In the genomic region with DNA sequence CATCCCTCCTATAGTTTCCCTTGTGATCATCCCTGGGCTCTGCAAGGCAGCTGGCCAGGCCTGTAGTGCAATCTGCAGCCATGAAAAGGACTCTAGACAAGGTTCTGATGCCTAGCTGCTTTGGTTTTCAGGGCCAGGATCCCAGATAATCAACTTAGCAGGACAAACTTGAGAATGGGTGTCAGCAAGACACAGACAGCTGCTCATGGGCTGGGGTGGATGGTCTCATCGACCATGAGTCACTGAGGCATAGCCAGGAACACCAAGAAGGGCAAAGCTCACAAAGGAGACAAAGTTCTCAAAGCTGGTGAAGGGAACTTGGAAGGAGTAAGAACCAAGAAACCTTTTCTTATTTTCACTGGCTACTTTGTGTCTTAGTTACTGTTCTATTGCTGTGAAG, we compare ENCODE assay signal across 21 mouse cellular contexts. TPM values are rescaled to one million over a fixed set of nuclear protein-coding genes. Genes with fewer than 3 reads are reported as not detected.
DNase-seq lines count a peak whose midpoint lies in the region; ATAC-seq and TF ChIP-seq lines count a peak whose summit lies in the region.
"Had no signal": no experiment of that assay in that cellular context is flagged by ENCODE, and none has a peak within 500 bp of the region (broad histone marks: within the 10 kb centered on the region; RNA-seq: fewer than 3 reads in every experiment).

No protein-coding gene starts in this region.

- no peak overlapping the region for H3K4me2 ChIP-seq in kidney, embryonic 14.5 days (replicated peaks; ENCODE audit: low read depth, low read length)
- no peak overlapping the region for H3K4me2 ChIP-seq in heart, embryonic 11.5 days
- H3K4me2 ChIP-seq: forebrain, embryonic 13.5 days had no signal

- H3K36me3 ChIP-seq in kidney, adult 2 months (ENCODE audit: control insufficient read depth, insufficient read depth, low read length), result no peaks in the 10 kb centered on the region
- H3K36me3 ChIP-seq in kidney, embryonic 14.5 days (ENCODE audit: control insufficient read depth, insufficient read depth, low read length), result peaks cover 3% of the 10 kb centered on the region; the same call in 1 of the 2 replicates
- no peaks in the 10 kb centered on the region for H3K36me3 ChIP-seq in heart, embryonic 11.5 days (ENCODE audit: control insufficient read depth, insufficient read depth, low read length)

- peaks cover under 1% of the 10 kb centered on the region; the same call in 1 of the 2 replicates for H3K9me3 ChIP-seq in kidney, embryonic 14.5 days (ENCODE audit: control insufficient read depth, low read length)
- H3K9me3 ChIP-seq in heart, embryonic 11.5 days (replicated peaks; ENCODE audit: control insufficient read depth, low read length), result no peaks in the 10 kb centered on the region
- H3K9me3 ChIP-seq: forebrain, embryonic 13.5 days; hindbrain, embryonic 10.5 days had no signal

- 44% methylated on average over 1 of the region's 1 CpGs for WGBS in kidney, adult 2 months
- 75% methylated on average over 1 of the region's 1 CpGs for WGBS in kidney, embryonic 14.5 days
- WGBS in heart, embryonic 11.5 days (ENCODE audit: insufficient replicate concordance), result 75% methylated on average over 1 of the region's 1 CpGs

- TF ChIP-seq CTCF in kidney, adult 2 months (conservative IDR thresholded peaks at IDR 0.05; ENCODE audit: insufficient read depth, insufficient read length, low read depth, low read length), result no peak

- no peaks in the 10 kb centered on the region for H3K27me3 ChIP-seq in kidney, adult 2 months (replicated peaks; ENCODE audit: control insufficient read depth, insufficient read depth, low read length)
- H3K27me3 ChIP-seq in kidney, embryonic 14.5 days (ENCODE audit: control insufficient read depth, insufficient read depth, low read length), result no peaks in the 10 kb centered on the region
- no peaks in the 10 kb centered on the region for H3K27me3 ChIP-seq in heart, embryonic 11.5 days (ENCODE audit: control insufficient read depth, insufficient read depth, low read length)
- H3K27me3 ChIP-seq: forebrain, embryonic 13.5 days had no signal

- no peak for ATAC-seq in kidney, embryonic 14.5 days (ENCODE audit: low FRiP score, low TSS enrichment)
- no peak for ATAC-seq in heart, embryonic 11.5 days (replicated peaks; ENCODE audit: insufficient number of reproducible peaks, low FRiP score, low TSS enrichment)
- ATAC-seq: forebrain, embryonic 13.5 days; hindbrain, postnatal 0 days had no signal

- H3K4me1 ChIP-seq in kidney, adult 2 months (ENCODE audit: control insufficient read depth, insufficient read depth, low read length), result peaks cover 15% of the 10 kb centered on the region; the same call in 1 of the 2 replicates
- peaks cover 19% of the 10 kb centered on the region for H3K4me1 ChIP-seq in kidney, embryonic 14.5 days (ENCODE audit: control insufficient read depth, insufficient read depth, low read length)
- H3K4me1 ChIP-seq in heart, embryonic 11.5 days (ENCODE audit: control insufficient read depth, insufficient read depth, low read length), result peaks cover 4% of the 10 kb centered on the region

- no peak for TF ChIP-seq POLR2A in kidney, adult 2 months (IDR thresholded peaks at IDR 0.05; ENCODE audit: low read depth, low read length)

- H3K9ac ChIP-seq in kidney, embryonic 14.5 days (ENCODE audit: low read depth, low read length), result no peak overlapping the region
- no peak overlapping the region for H3K9ac ChIP-seq in heart, embryonic 11.5 days (ENCODE audit: low read depth, low read length)
- H3K9ac ChIP-seq: forebrain, embryonic 13.5 days had no signal

- no peak overlapping the region for H3K4me3 ChIP-seq in kidney, adult 2 months (ENCODE audit: insufficient read depth, low read depth, low read length)
- no peak overlapping the region for H3K4me3 ChIP-seq in kidney, embryonic 14.5 days (ENCODE audit: low read length)
- H3K4me3 ChIP-seq in heart, embryonic 11.5 days (ENCODE audit: low read depth, low read length), result no peak overlapping the region
- H3K4me3 ChIP-seq: forebrain, embryonic 13.5 days; heart, adult 2 months; hindbrain, embryonic 10.5 days; layer of hippocampus, adult 2 months; megakaryocyte, embryonic 14.5 days had no signal

- DNase-seq in kidney, adult 2 months, result peak; percentile 91
- peak; percentile 21 for DNase-seq in NIH3T3 (ENCODE audit: low read depth)
- peak; percentile 67 to 72 for DNase-seq in kidney, adult 8-10 months
- DNase-seq in kidney, postnatal 36 days, result peak; percentile 70 to 76
- DNase-seq in right cerebral cortex, adult 2 months (ENCODE audit: low spot score in 2 of 2), result no peak
- no peak for DNase-seq in adrenal gland, postnatal 10 days
- DNase-seq: B cell, adult 2 months; cerebellum, adult 8-10 months; gastrocnemius, postnatal 14 days; heart, adult 2 months; lung, adult 18-20 months; midbrain, embryonic 14.5 days; spleen, adult 18-20 months; thymus, postnatal 25 days had no signal

- H3K27ac ChIP-seq in kidney, adult 2 months (ENCODE audit: insufficient read depth, low read depth, low read length), result peak overlapping the region; percentile 24
- no peak overlapping the region for H3K27ac ChIP-seq in kidney, embryonic 14.5 days (ENCODE audit: low read depth, low read length)
- H3K27ac ChIP-seq in heart, embryonic 11.5 days (ENCODE audit: low read depth, low read length), result no peak overlapping the region
- H3K27ac ChIP-seq: forebrain, embryonic 13.5 days; heart, adult 2 months; hindbrain, postnatal 0 days; layer of hippocampus, adult 2 months had no signal

RNA-seq across cellular contexts. Expression of a gene that starts 2.2 kb away (rescaled TPM):
- 6.6 and 7.5 TPM in 2 replicates for polyA plus RNA-seq in kidney, adult 2 months (2012; rRNA removed)
- 7.7 and 13.3 TPM in 2 replicates for polyA plus RNA-seq in kidney, embryonic 14.5 days (2014; fragmentation: Nextera tagmentation; extraction: Ambion mirVana)
- polyA plus RNA-seq in heart, embryonic 11.5 days (2014; fragmentation: Nextera tagmentation; extraction: Ambion mirVana), result 17.4 and 18.5 TPM in 2 replicates
- total RNA-seq in adrenal gland, postnatal 10 days (2021), result 10 to 100 TPM in 1 of 2 experiments, 1 to 10 TPM in 1; 5.5 to 12.2 TPM

Comparison
In these comparisons a context has a peak if more than half of its experiments do, and no peak if none do; other contexts are left out.
1. DNase-seq: peak in kidney, adult 2 months (single experiment), NIH3T3 (single experiment), kidney, adult 8-10 months (2 of 2) and kidney, postnatal 36 days (2 of 2); none in right cerebral cortex, adult 2 months (0 of 2) and adrenal gland, postnatal 10 days (single experiment).